ENCODE assay signal across 8 mouse cellular contexts in the genomic region with DNA sequence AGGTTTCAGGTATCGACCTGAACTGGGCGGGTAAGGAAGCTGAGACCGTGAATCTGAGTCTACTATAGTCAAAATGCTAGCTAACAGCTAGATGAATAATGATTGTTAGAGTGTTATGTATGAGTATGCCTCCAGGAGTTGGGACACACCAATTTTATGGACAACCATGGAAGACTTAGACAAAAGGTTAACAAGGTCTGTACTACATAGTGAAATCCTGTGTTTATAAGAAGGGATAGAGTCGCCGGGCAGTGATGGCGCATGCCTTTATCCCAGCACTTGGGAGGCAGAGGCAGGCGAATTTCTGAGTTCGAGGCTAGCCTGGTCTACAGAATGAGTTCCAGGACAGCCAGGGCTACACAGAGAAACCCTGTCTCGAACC. TPM values are rescaled to one million over a fixed set of nuclear protein-coding genes. Genes with fewer than 3 reads are reported as not detected.
DNase-seq lines count a peak whose midpoint lies in the region; ATAC-seq and TF ChIP-seq lines count a peak whose summit lies in the region.
"Not testable (repeated sequence)": the region's sequence is repeated elsewhere in the genome, so short reads cannot be mapped to it uniquely, and the experiment has no call there.

No protein-coding gene starts in this region.

- TF ChIP-seq CTCF in Patski (IDR thresholded peaks at IDR 0.05); hindbrain, postnatal 0 days (IDR thresholded peaks at IDR 0.05; ENCODE audit: low read depth); lung, embryonic 14.5 days (IDR thresholded peaks at IDR 0.05; ENCODE audit: low read depth); midbrain, postnatal 0 days (IDR thresholded peaks at IDR 0.05); testis, adult 2 months (IDR thresholded peaks at IDR 0.05; ENCODE audit: control insufficient read depth, insufficient read depth, insufficient replicate concordance, low read depth, low read length): not testable (repeated sequence)

- in situ Hi-C loops in Patski (cut with MboI; ENCODE audit: low pct_unique_long_range_greater_than_20kb): loop anchor here (10.0 kb wide), 1 partner anchor 236 kb away; no protein-coding TSS in a partner anchor

- TF ChIP-seq POLR2A in testis, adult 2 months (IDR thresholded peaks at IDR 0.05; ENCODE audit: control insufficient read depth, low read depth, low read length): not testable (repeated sequence)

- POLR2A ChIA-PET in Patski (lab: Charles Lee): interaction anchor here (1.0 kb wide), 1 partner anchor 171 kb away, joined by 3 read pairs; no protein-coding TSS in a partner anchor

- H3K9me3 ChIP-seq in forebrain, embryonic 10.5 days; heart, embryonic 12.5 days (replicated peaks); hindbrain, postnatal 0 days (ENCODE audit: low read length); limb, embryonic 11.5 days (ENCODE audit: control insufficient read depth, low read length); lung, embryonic 14.5 days (ENCODE audit: low read depth, low read length); midbrain, postnatal 0 days (ENCODE audit: low read length): not testable (repeated sequence)

- H3K4me1 ChIP-seq in forebrain, embryonic 10.5 days: peaks cover 11% of the 10 kb centered on the region
- not testable (repeated sequence) for H3K4me1 ChIP-seq in heart, embryonic 12.5 days (replicated peaks); hindbrain, postnatal 0 days (ENCODE audit: insufficient read depth, low read length); limb, embryonic 11.5 days (ENCODE audit: control insufficient read depth, insufficient read depth, low read length); lung, embryonic 14.5 days (ENCODE audit: insufficient read depth); midbrain, postnatal 0 days (ENCODE audit: insufficient read depth, low read length); testis, adult 2 months (ENCODE audit: control insufficient read depth, insufficient read depth, low read length)

- peak overlapping the region; percentile 93 for H3K27ac ChIP-seq in forebrain, embryonic 10.5 days
- H3K27ac ChIP-seq in heart, embryonic 12.5 days (ENCODE audit: poor library complexity, severe bottlenecking); limb, embryonic 11.5 days (replicated peaks; ENCODE audit: low read depth, low read length); testis, adult 2 months (ENCODE audit: control insufficient read depth, insufficient read depth, low read depth, low read length): not testable (repeated sequence)
- H3K27ac ChIP-seq in hindbrain, postnatal 0 days: peak overlapping the region; percentile 93; the same call in 1 of the 2 replicates
- H3K27ac ChIP-seq in lung, embryonic 14.5 days (ENCODE audit: low read depth): peak overlapping the region; percentile 94; the same call in 1 of the 2 replicates
- peak overlapping the region; percentile 91 for H3K27ac ChIP-seq in midbrain, postnatal 0 days (ENCODE audit: low read depth, low read length)

- DNase-seq in Patski (ENCODE audit: low read depth, low spot score); forebrain, embryonic 10.5 days (ENCODE audit: extremely low spot score, low spot score); hindbrain, postnatal 0 days (ENCODE audit: low spot score); limb, embryonic 11.5 days (ENCODE audit: low spot score); lung, embryonic 14.5 days; midbrain, postnatal 0 days (ENCODE audit: low spot score): not testable (repeated sequence)

- WGBS in forebrain, embryonic 10.5 days: 55% methylated on average over 9 of the region's 9 CpGs
- WGBS in heart, embryonic 12.5 days: 51% methylated on average over 9 of the region's 9 CpGs
- 53% methylated on average over 9 of the region's 9 CpGs for WGBS in hindbrain, postnatal 0 days
- 58% methylated on average over 9 of the region's 9 CpGs for WGBS in limb, embryonic 11.5 days
- WGBS in lung, embryonic 14.5 days: 52% methylated on average over 9 of the region's 9 CpGs
- 47% methylated on average over 9 of the region's 9 CpGs for WGBS in midbrain, postnatal 0 days

- H3K36me3 ChIP-seq in forebrain, embryonic 10.5 days (replicated peaks); heart, embryonic 12.5 days; hindbrain, postnatal 0 days (ENCODE audit: insufficient read depth, low read length); limb, embryonic 11.5 days (ENCODE audit: control insufficient read depth, insufficient read depth, low read length); lung, embryonic 14.5 days (ENCODE audit: insufficient read depth); midbrain, postnatal 0 days (ENCODE audit: insufficient read depth, low read length); testis, adult 2 months (ENCODE audit: control insufficient read depth, insufficient read depth, low read length): not testable (repeated sequence)

- peak; percentile 13 for ATAC-seq in Patski
- ATAC-seq in heart, embryonic 12.5 days (ENCODE audit: insufficient number of reproducible peaks, low FRiP score): 0 out of 2 replicates have a peak, but pooled peaks have one; percentile 2
- ATAC-seq in hindbrain, postnatal 0 days; lung, embryonic 14.5 days (ENCODE audit: insufficient read depth): not testable (repeated sequence)
- ATAC-seq in limb, embryonic 11.5 days (ENCODE audit: insufficient number of reproducible peaks, low FRiP score, low TSS enrichment, low read depth): peak; percentile 55; the same call in 1 of the 2 replicates
- peak; percentile 67 for ATAC-seq in midbrain, postnatal 0 days (ENCODE audit: low FRiP score)

- peak overlapping the region; percentile 92 for H3K4me3 ChIP-seq in forebrain, embryonic 10.5 days
- H3K4me3 ChIP-seq in heart, embryonic 12.5 days: peak overlapping the region; percentile 74
- H3K4me3 ChIP-seq in hindbrain, postnatal 0 days (ENCODE audit: low read length): peak overlapping the region; percentile 97
- peak overlapping the region; percentile 92 for H3K4me3 ChIP-seq in limb, embryonic 11.5 days (ENCODE audit: low read depth, low read length)
- peak overlapping the region; percentile 80 for H3K4me3 ChIP-seq in lung, embryonic 14.5 days (ENCODE audit: low read depth, low read length)
- peak overlapping the region; percentile 98 for H3K4me3 ChIP-seq in midbrain, postnatal 0 days (ENCODE audit: low read depth, low read length)
- peak overlapping the region; percentile 94 for H3K4me3 ChIP-seq in testis, adult 2 months (ENCODE audit: control insufficient read depth, low read depth, low read length)

- peak overlapping the region; percentile 70 for H3K4me2 ChIP-seq in heart, embryonic 12.5 days
- H3K4me2 ChIP-seq in hindbrain, postnatal 0 days (ENCODE audit: low read depth, low read length): peak overlapping the region; percentile 61
- not testable (repeated sequence) for H3K4me2 ChIP-seq in limb, embryonic 11.5 days (ENCODE audit: low read depth, severe bottlenecking)
- peak overlapping the region; percentile 76 for H3K4me2 ChIP-seq in lung, embryonic 14.5 days
- H3K4me2 ChIP-seq in midbrain, postnatal 0 days (ENCODE audit: low read depth, low read length, poor library complexity, severe bottlenecking): peak overlapping the region; percentile 51

- H3K9ac ChIP-seq in heart, embryonic 12.5 days; limb, embryonic 11.5 days (ENCODE audit: low read length): not testable (repeated sequence)
- peak overlapping the region; percentile 84 for H3K9ac ChIP-seq in hindbrain, postnatal 0 days (replicated peaks; ENCODE audit: low read length)
- peak overlapping the region; percentile 87; the same call in 1 of the 2 replicates for H3K9ac ChIP-seq in lung, embryonic 14.5 days
- H3K9ac ChIP-seq in midbrain, postnatal 0 days (replicated peaks; ENCODE audit: low read length, poor library complexity, severe bottlenecking): peak overlapping the region; percentile 94; the same call in 1 of the 2 replicates

- CTCF ChIA-PET in Patski (lab: Charles Lee): interaction anchor here (1.2 kb wide), 1 partner anchor 58 kb away, joined by 4 read pairs; no protein-coding TSS in a partner anchor

- not testable (repeated sequence) for H3K27me3 ChIP-seq in Patski; forebrain, embryonic 10.5 days (ENCODE audit: poor library complexity, severe bottlenecking); heart, embryonic 12.5 days (replicated peaks); hindbrain, postnatal 0 days (ENCODE audit: insufficient read depth, low read length); limb, embryonic 11.5 days (ENCODE audit: control insufficient read depth, insufficient read depth, low read length); lung, embryonic 14.5 days (ENCODE audit: insufficient read depth, low read length); midbrain, postnatal 0 days (ENCODE audit: insufficient read depth, low read length); testis, adult 2 months (ENCODE audit: control insufficient read depth, insufficient read depth, low read length)

RNA-seq across cellular contexts. Expression of gene Dnm1l, which starts 0.3 kb away (rescaled TPM):
- polyA plus RNA-seq in Patski (2021): 96.6 TPM
- 55.8 and 56.5 TPM in 2 replicates for polyA plus RNA-seq in forebrain, embryonic 10.5 days (2016; fragmentation: Nextera tagmentation; extraction: Ambion mirVana)
- polyA plus RNA-seq in heart, embryonic 12.5 days (2016; fragmentation: Nextera tagmentation; extraction: Ambion mirVana): 74.7 and 78.2 TPM in 2 replicates
- 70.6 and 79.7 TPM in 2 replicates for total RNA-seq in hindbrain, postnatal 0 days (2014; rRNA removed)
- 109 and 113 TPM in 2 replicates for polyA plus RNA-seq in hindbrain, postnatal 0 days (2015; fragmentation: Nextera tagmentation; extraction: Ambion mirVana)
- polyA plus RNA-seq in limb, embryonic 11.5 days (2014; fragmentation: Nextera tagmentation; extraction: Ambion mirVana): 60.7 and 66.1 TPM in 2 replicates
- polyA plus RNA-seq in lung, embryonic 14.5 days (2014; fragmentation: Nextera tagmentation; extraction: Ambion mirVana): 56.7 and 62.8 TPM in 2 replicates
- total RNA-seq in midbrain, postnatal 0 days (2014; rRNA removed): 91.1 and 128 TPM in 2 replicates
- 112 and 127 TPM in 2 replicates for polyA plus RNA-seq in midbrain, postnatal 0 days (2015; fragmentation: Nextera tagmentation; extraction: Ambion mirVana)
- polyA plus RNA-seq in testis, adult 2 months (2012; rRNA removed): 24.2 and 31.4 TPM in 2 replicates

RNA-seq across cellular contexts. Expression of gene Yars2, which starts 56.3 kb away (rescaled TPM):
- 31.5 TPM for polyA plus RNA-seq in Patski (2021)
- 47.8 and 49.5 TPM in 2 replicates for polyA plus RNA-seq in forebrain, embryonic 10.5 days (2016; fragmentation: Nextera tagmentation; extraction: Ambion mirVana)
- 51.2 and 54.3 TPM in 2 replicates for polyA plus RNA-seq in heart, embryonic 12.5 days (2016; fragmentation: Nextera tagmentation; extraction: Ambion mirVana)
- total RNA-seq in hindbrain, postnatal 0 days (2014; rRNA removed): 30.9 and 40.6 TPM in 2 replicates
- polyA plus RNA-seq in hindbrain, postnatal 0 days (2015; fragmentation: Nextera tagmentation; extraction: Ambion mirVana): 26.4 and 28.0 TPM in 2 replicates
- 45.0 and 46.6 TPM in 2 replicates for polyA plus RNA-seq in limb, embryonic 11.5 days (2014; fragmentation: Nextera tagmentation; extraction: Ambion mirVana)
- polyA plus RNA-seq in lung, embryonic 14.5 days (2014; fragmentation: Nextera tagmentation; extraction: Ambion mirVana): 44.1 and 44.2 TPM in 2 replicates
- total RNA-seq in midbrain, postnatal 0 days (2014; rRNA removed): 30.5 and 34.7 TPM in 2 replicates
- polyA plus RNA-seq in midbrain, postnatal 0 days (2015; fragmentation: Nextera tagmentation; extraction: Ambion mirVana): 25.4 and 26.7 TPM in 2 replicates
- polyA plus RNA-seq in testis, adult 2 months (2012; rRNA removed): 6.9 and 7.4 TPM in 2 replicates
